ENCODE assay signal across 31 mouse cellular contexts in the genomic region with DNA sequence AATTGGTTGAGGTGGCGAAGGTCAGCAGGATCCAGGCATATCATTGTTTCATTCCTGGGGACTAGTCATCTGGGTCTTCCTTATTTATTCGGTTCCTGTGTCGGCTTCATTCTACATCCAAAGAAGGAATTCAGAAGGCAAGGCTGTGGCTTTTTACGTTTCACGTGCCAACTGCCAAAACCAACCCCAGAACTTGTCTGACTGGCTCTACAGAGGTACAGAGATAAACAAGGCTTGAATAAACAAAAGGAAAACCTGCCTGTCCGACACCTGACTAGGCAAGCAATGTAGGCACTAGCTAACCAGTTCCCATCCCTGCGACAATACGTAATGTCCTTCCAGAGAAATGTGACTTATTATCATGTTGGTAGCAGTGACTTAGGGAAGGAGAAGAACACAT. TPM values are rescaled to one million over a fixed set of nuclear protein-coding genes. Genes with fewer than 3 reads are reported as not detected.
DNase-seq lines count a peak whose midpoint lies in the region; TF ChIP-seq lines count a peak whose summit lies in the region.
"Had no signal": no experiment of that assay in that cellular context is flagged by ENCODE, and none has a peak within 500 bp of the region (broad histone marks: within the 10 kb centered on the region; RNA-seq: fewer than 3 reads in every experiment).

No protein-coding gene starts in this region.

- TF ChIP-seq CTCF in lung, adult 2 months (IDR thresholded peaks at IDR 0.05; ENCODE audit: insufficient read depth, low read length): no peak

- WGBS in lung, adult 2 months: 59% methylated on average over 8 of the region's 8 CpGs

- TF ChIP-seq POLR2A in lung, adult 2 months (IDR thresholded peaks at IDR 0.05; ENCODE audit: borderline replicate concordance, extremely low read depth, low read depth, low read length): no peak

- no peak overlapping the region for H3K4me3 ChIP-seq in lung, adult 2 months (replicated peaks; ENCODE audit: extremely low read depth, low read depth, low read length)
- H3K4me3 ChIP-seq: heart, embryonic 13.5 days; hindbrain, embryonic 15.5 days; limb, embryonic 10.5 days; midbrain, embryonic 15.5 days; myocyte had no signal

- peak; percentile 9 for DNase-seq in kidney, adult 9 months
- no peak for DNase-seq in kidney, postnatal 36 days
- DNase-seq in gonadal fat pad, adult 2 months (ENCODE audit: low read depth): peak; percentile 24
- DNase-seq in lung, adult 2 months: peak; percentile 13
- peak; percentile 66 for DNase-seq in lung, postnatal 36 days
- DNase-seq in adrenal gland, postnatal 10 days: no peak
- DNase-seq in adrenal gland, postnatal 14 days: no peak
- DNase-seq: B cell, adult 2 months; cerebellum, adult 18-20 months; cerebellum, postnatal 25 days; embryo, embryonic 11 days; heart, adult 18-20 months; layer of hippocampus, adult 9-11 months; liver, postnatal 0 days; thymus, adult 2 months had no signal

- H3K4me1 ChIP-seq in lung, adult 2 months (ENCODE audit: control insufficient read depth, insufficient read depth, low read length): no peaks in the 10 kb centered on the region; the same call in 1 of the 2 replicates
- H3K4me1 ChIP-seq: heart, embryonic 13.5 days; hindbrain, embryonic 15.5 days; limb, embryonic 10.5 days; midbrain, embryonic 15.5 days had no signal

RNA-seq across cellular contexts. Expression of a gene that starts 7.0 kb away (rescaled TPM):
- polyA plus RNA-seq in gonadal fat pad, adult 2 months (2012; rRNA removed): not detected in 2 replicates
- not detected in 2 replicates for polyA plus RNA-seq in lung, adult 2 months (2012; rRNA removed)
- not detected for total RNA-seq in adrenal gland, postnatal 10 days (2021)
- not detected in 2 replicates for total RNA-seq in adrenal gland, postnatal 14 days (2021)
- total RNA-seq: adrenal gland, postnatal 4 days; gastrocnemius, adult 8-10 months; heart, adult 18-20 months; heart, postnatal 25 days; left cerebral cortex, adult 8-10 months; liver, adult 2 months; megakaryocyte-erythroid progenitor cell, adult 5-6 weeks had no signal
- polyA plus RNA-seq: forebrain, embryonic 11.5 days; frontal cortex, adult 2 months; heart, embryonic 13.5 days; hindbrain, embryonic 15.5 days; liver, adult 2 months; liver, postnatal 0 days; midbrain, embryonic 15.5 days; myocyte; neural tube, embryonic 14.5 days; small intestine, adult 2 months had no signal

RNA-seq across cellular contexts. Expression of a gene that starts 21.2 kb away (rescaled TPM):
- polyA plus RNA-seq in gonadal fat pad, adult 2 months (2012; rRNA removed): 20.2 and 32.9 TPM in 2 replicates
- 20.2 and 26.1 TPM in 2 replicates for polyA plus RNA-seq in lung, adult 2 months (2012; rRNA removed)
- total RNA-seq in adrenal gland, postnatal 10 days (2021): 10 to 100 TPM in 1 of 2 experiments, 1 to 10 TPM in 1; 4.4 to 12.8 TPM
- 0.30 and 6.4 TPM in 2 replicates for total RNA-seq in adrenal gland, postnatal 14 days (2021)
- total RNA-seq: gastrocnemius, adult 8-10 months; heart, postnatal 25 days; left cerebral cortex, adult 8-10 months; megakaryocyte-erythroid progenitor cell, adult 5-6 weeks had no signal
- polyA plus RNA-seq: forebrain, embryonic 11.5 days; frontal cortex, adult 2 months; midbrain, embryonic 15.5 days; neural tube, embryonic 14.5 days had no signal

RNA-seq across cellular contexts. Expression of a gene that starts 28.9 kb away (rescaled TPM):
- polyA plus RNA-seq in gonadal fat pad, adult 2 months (2012; rRNA removed): not detected in 2 replicates
- not detected in 2 replicates for polyA plus RNA-seq in lung, adult 2 months (2012; rRNA removed)
- not detected for total RNA-seq in adrenal gland, postnatal 10 days (2021)
- total RNA-seq in adrenal gland, postnatal 14 days (2021): not detected in 2 replicates
- total RNA-seq: adrenal gland, postnatal 4 days; gastrocnemius, adult 8-10 months; heart, adult 18-20 months; heart, postnatal 25 days; left cerebral cortex, adult 8-10 months; liver, adult 2 months; megakaryocyte-erythroid progenitor cell, adult 5-6 weeks had no signal
- polyA plus RNA-seq: forebrain, embryonic 11.5 days; heart, embryonic 13.5 days; hindbrain, embryonic 15.5 days; kidney, postnatal 0 days; limb, embryonic 10.5 days; liver, adult 2 months; liver, postnatal 0 days; midbrain, embryonic 15.5 days; myocyte; neural tube, embryonic 14.5 days; small intestine, adult 2 months; thymus, adult 2 months had no signal

RNA-seq across cellular contexts. Expression of a gene that starts 36.6 kb away (rescaled TPM):
- polyA plus RNA-seq in gonadal fat pad, adult 2 months (2012; rRNA removed): 0.66 and 1.0 TPM in 2 replicates
- 1.2 TPM in 1 of 2 replicates, not detected in the other for polyA plus RNA-seq in lung, adult 2 months (2012; rRNA removed)
- total RNA-seq in adrenal gland, postnatal 10 days (2021): not detected
- total RNA-seq in adrenal gland, postnatal 14 days (2021): not detected in 2 replicates
- total RNA-seq: adrenal gland, postnatal 4 days; gastrocnemius, adult 8-10 months; heart, adult 18-20 months; heart, postnatal 25 days; left cerebral cortex, adult 8-10 months; liver, adult 2 months; megakaryocyte-erythroid progenitor cell, adult 5-6 weeks had no signal
- polyA plus RNA-seq: forebrain, embryonic 11.5 days; frontal cortex, adult 2 months; heart, embryonic 13.5 days; hindbrain, embryonic 15.5 days; kidney, postnatal 0 days; limb, embryonic 10.5 days; liver, adult 2 months; liver, postnatal 0 days; midbrain, embryonic 15.5 days; myocyte; neural tube, embryonic 14.5 days; small intestine, adult 2 months had no signal

RNA-seq across cellular contexts. Expression of a gene that starts 42.6 kb away (rescaled TPM):
- polyA plus RNA-seq in gonadal fat pad, adult 2 months (2012; rRNA removed): not detected in 2 replicates
- polyA plus RNA-seq in lung, adult 2 months (2012; rRNA removed): 8.7 TPM in 1 of 2 replicates, not detected in the other
- not detected for total RNA-seq in adrenal gland, postnatal 10 days (2021)
- total RNA-seq in adrenal gland, postnatal 14 days (2021): not detected in 2 replicates
- total RNA-seq: adrenal gland, postnatal 4 days; gastrocnemius, adult 8-10 months; heart, adult 18-20 months; heart, postnatal 25 days; left cerebral cortex, adult 8-10 months; liver, adult 2 months; megakaryocyte-erythroid progenitor cell, adult 5-6 weeks had no signal
- polyA plus RNA-seq: forebrain, embryonic 11.5 days; frontal cortex, adult 2 months; heart, embryonic 13.5 days; hindbrain, embryonic 15.5 days; kidney, postnatal 0 days; limb, embryonic 10.5 days; liver, adult 2 months; liver, postnatal 0 days; midbrain, embryonic 15.5 days; myocyte; neural tube, embryonic 14.5 days; small intestine, adult 2 months had no signal

Comparison
In these comparisons a context has a peak if more than half of its experiments do, and no peak if none do; other contexts are left out.
1. DNase-seq: peak in kidney, adult 9 months (single experiment), gonadal fat pad, adult 2 months (single experiment), lung, adult 2 months (single experiment) and lung, postnatal 36 days (single experiment); none in kidney, postnatal 36 days (0 of 2), adrenal gland, postnatal 10 days (single experiment) and adrenal gland, postnatal 14 days (single experiment).